Mouse (Mus musculus): Measurements from ENCODE around the gene Rnd3. TPM values are rescaled to one million over a fixed set of nuclear protein-coding genes. Genes with fewer than 3 reads are reported as not detected.

Rnd3 gene
- polyA plus RNA-seq, 1 experiment from 2014 or later: 12.1 TPM

GRCm38 (mm10) chr2:51088123-51088453, 60.8 kb downstream of the Rnd3 start:
- DNase-seq (no peak), ATAC-seq (no peak)
- H3K9ac ChIP-seq (replicated peaks): no peak overlapping the region
- no peaks in the 10 kb centered on the region for H3K36me3 ChIP-seq (replicated peaks; ENCODE audit: insufficient read depth, low read length)
- no peaks in the 10 kb centered on the region for H3K4me1 ChIP-seq (ENCODE audit: insufficient read depth)
- WGBS (ENCODE audit: insufficient replicate concordance): 82% methylated on average over 3 of the region's 3 CpGs
- no peaks in the 10 kb centered on the region for H3K9me3 ChIP-seq (ENCODE audit: low read length)
- no peak overlapping the region for H3K27ac ChIP-seq (ENCODE audit: low read depth)
- H3K4me3 ChIP-seq (ENCODE audit: low read depth, low read length): no peak overlapping the region
- TF ChIP-seq EP300 (IDR thresholded peaks at IDR 0.05; ENCODE audit: low read depth): no peak
- H3K4me2 ChIP-seq (ENCODE audit: low read depth, low read length): no peak overlapping the region
- H3K27me3 ChIP-seq (ENCODE audit: insufficient read depth, low read length): no peaks in the 10 kb centered on the region

GRCm38 (mm10) chr2:51087307-51088122, 61.4 kb downstream of the Rnd3 start:
- DNase-seq: no peak
- H3K27ac ChIP-seq (ENCODE audit: low read depth): no peak overlapping the region
- H3K4me3 ChIP-seq (ENCODE audit: low read depth, low read length): no peak overlapping the region
- WGBS (ENCODE audit: insufficient replicate concordance): 75% methylated on average over 12 of the region's 12 CpGs
- H3K9ac ChIP-seq (replicated peaks): no peak overlapping the region
- H3K4me2 ChIP-seq (ENCODE audit: low read depth, low read length): no peak overlapping the region
- no peaks in the 10 kb centered on the region for H3K4me1 ChIP-seq (ENCODE audit: insufficient read depth)
- no peaks in the 10 kb centered on the region for H3K27me3 ChIP-seq (ENCODE audit: insufficient read depth, low read length)
- ATAC-seq: no peak
- TF ChIP-seq CTCF (IDR thresholded peaks at IDR 0.05; ENCODE audit: low read depth) (no peak), EP300 (IDR thresholded peaks at IDR 0.05; ENCODE audit: low read depth) (no peak)
- no peaks in the 10 kb centered on the region for H3K9me3 ChIP-seq (ENCODE audit: low read length)
- no peaks in the 10 kb centered on the region for H3K36me3 ChIP-seq (replicated peaks; ENCODE audit: insufficient read depth, low read length)

GRCm38 (mm10) chr2:51085155-51085554, 63.8 kb downstream of the Rnd3 start:
- DNase-seq (no peak), ATAC-seq (no peak)
- Histone ChIP-seq H3K4me1 (ENCODE audit: insufficient read depth) (no peaks in the 10 kb centered on the region), H3K27me3 (ENCODE audit: insufficient read depth, low read length) (no peaks in the 10 kb centered on the region), H3K36me3 (replicated peaks; ENCODE audit: insufficient read depth, low read length) (no peaks in the 10 kb centered on the region), H3K4me3 (ENCODE audit: low read depth, low read length) (no peak overlapping the region), H3K4me2 (ENCODE audit: low read depth, low read length) (no peak overlapping the region), H3K27ac (ENCODE audit: low read depth) (no peak overlapping the region), H3K9ac (replicated peaks) (no peak overlapping the region), H3K9me3 (ENCODE audit: low read length) (no peaks in the 10 kb centered on the region)
- TF ChIP-seq EP300 (IDR thresholded peaks at IDR 0.05; ENCODE audit: low read depth) (no peak), CTCF (IDR thresholded peaks at IDR 0.05; ENCODE audit: low read depth) (no peak)
- 87% methylated on average over 11 of the region's 11 CpGs for WGBS (ENCODE audit: insufficient replicate concordance)

GRCm38 (mm10) chr2:51082714-51083351, 66.1 kb downstream of the Rnd3 start:
- H3K4me1 ChIP-seq (ENCODE audit: insufficient read depth): no peaks in the 10 kb centered on the region
- H3K27ac ChIP-seq (ENCODE audit: low read depth): no peak overlapping the region
- TF ChIP-seq EP300 (IDR thresholded peaks at IDR 0.05; ENCODE audit: low read depth) (no peak), CTCF (IDR thresholded peaks at IDR 0.05; ENCODE audit: low read depth) (no peak)
- no peaks in the 10 kb centered on the region for H3K9me3 ChIP-seq (ENCODE audit: low read length)
- DNase-seq (no peak), ATAC-seq (no peak)
- no peaks in the 10 kb centered on the region for H3K36me3 ChIP-seq (replicated peaks; ENCODE audit: insufficient read depth, low read length)
- no peak overlapping the region for H3K4me3 ChIP-seq (ENCODE audit: low read depth, low read length)
- no peaks in the 10 kb centered on the region for H3K27me3 ChIP-seq (ENCODE audit: insufficient read depth, low read length)
- no peak overlapping the region for H3K4me2 ChIP-seq (ENCODE audit: low read depth, low read length)
- 83% methylated on average over 13 of the region's 13 CpGs for WGBS (ENCODE audit: insufficient replicate concordance)
- H3K9ac ChIP-seq (replicated peaks): no peak overlapping the region

Data from liver, postnatal 0 days (tissue).